Mouse (Mus musculus) layer of hippocampus, adult 9-11 months (tissue): ENCODE measurements around the gene Gsta4.
"Not testable (repeated sequence)": the region's sequence is repeated elsewhere in the genome, so short reads cannot be mapped to it uniquely, and the experiment has no call there.

ENCODE experiments used
- DNase-seq: peaks from one replicate; pipeline ENCODE4 v3.0.0; 2022

Gene Gsta4

DNA sequence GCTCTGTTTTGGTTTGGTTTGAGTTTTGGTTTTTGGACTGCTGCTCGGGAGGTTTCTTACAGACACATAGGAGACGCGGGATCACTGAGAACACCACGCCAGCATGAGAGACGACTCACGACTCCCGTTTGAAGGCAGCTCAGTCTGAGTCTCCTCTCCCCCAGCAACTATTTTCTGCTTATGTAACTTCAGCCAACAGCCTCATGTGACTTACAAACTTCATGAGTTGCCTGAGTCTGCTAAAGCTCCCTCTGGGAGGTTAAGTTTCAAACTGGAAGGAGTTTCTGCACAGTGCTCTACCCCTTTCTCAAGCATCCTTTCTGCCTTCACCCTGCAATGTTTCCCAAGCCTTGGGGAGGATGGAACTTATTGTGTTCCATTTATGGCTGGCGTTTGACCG, 3.1 kb downstream of the Gsta4 start:
- no peak for DNase-seq

DNA sequence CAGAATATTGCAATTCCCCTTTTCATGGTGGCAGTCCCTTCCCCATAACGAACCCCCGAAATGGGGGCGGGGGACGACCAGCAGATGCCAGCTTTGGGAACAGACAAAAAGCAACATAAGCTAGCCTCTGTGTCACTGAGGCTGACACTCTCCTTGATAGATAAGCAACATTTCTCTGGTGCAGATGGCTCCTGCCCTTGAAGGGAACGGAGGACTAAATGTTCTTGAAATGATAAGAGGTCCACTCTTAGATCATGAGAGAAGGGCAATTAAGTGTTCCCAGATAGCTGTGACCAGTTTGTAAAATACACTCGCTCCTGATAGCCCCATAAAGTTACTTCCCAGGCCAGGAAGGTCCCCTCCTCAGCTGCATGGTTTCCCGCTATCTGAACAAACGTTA, 6.3 kb downstream of the Gsta4 start:
- DNase-seq: no peak

DNA sequence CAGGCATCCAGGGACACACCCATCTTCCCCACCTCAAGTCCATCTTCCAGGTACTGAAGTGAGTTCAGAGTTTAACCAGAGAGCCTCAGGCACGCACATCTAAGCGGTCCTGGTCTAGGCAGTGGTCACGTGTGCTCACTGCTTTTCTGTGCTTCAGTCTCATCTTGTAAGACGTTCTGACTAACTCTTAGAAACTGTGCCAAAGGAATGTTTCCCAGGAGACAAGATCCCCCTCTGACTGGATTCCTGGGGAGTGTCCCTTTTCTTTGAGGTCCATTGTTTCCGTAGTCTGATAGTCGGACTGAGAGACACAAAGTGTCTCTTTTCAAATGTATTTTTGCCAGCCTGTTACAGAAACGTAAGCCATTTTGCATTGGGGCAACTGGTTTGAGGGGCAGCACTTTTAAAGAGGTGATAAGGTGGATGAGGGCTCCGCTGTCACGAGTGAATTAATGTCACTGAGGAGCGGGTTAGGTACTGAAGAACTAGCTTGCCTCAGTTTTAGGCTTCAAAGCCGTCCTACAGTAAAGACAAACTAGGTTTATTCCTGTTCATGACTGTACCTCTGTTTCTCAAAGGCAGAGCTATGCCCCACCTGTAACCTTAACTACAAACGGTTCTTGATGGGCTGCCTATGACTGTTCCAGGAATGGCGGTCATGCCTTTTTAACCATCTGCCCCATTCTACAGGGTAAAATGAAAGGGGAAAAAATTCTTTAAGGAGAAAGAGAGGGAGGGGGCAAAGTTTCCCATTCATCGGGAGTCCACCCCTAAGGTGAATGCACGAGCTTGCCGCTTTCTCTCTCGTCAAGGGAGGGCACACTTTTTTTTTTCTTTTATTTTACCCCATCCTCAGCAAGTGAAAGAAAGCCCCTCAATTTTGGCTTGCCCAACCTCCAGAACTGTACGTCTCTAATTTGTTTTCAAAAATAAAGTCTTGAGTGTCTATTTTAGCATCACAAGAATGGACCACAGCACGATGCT, 8.4 kb downstream of the Gsta4 start:
- no peak for DNase-seq

GRCm38 (mm10) chr9:78191736-78192135, 9.2 kb downstream of the Gsta4 start:
- DNase-seq: peak; percentile 21

- DNase-seq: peak; percentile 55
These were observed 11.5 kb downstream of the Gsta4 start for GRCm38 (mm10) chr9:78193902-78194597.

GRCm38 (mm10) chr9:78195034-78195433, 12.5 kb downstream of the Gsta4 start:
- no peak for DNase-seq

- DNase-seq: no peak
These were observed 15.2 kb downstream of the Gsta4 start for GRCm38 (mm10) chr9:78197801-78198200.

DNA sequence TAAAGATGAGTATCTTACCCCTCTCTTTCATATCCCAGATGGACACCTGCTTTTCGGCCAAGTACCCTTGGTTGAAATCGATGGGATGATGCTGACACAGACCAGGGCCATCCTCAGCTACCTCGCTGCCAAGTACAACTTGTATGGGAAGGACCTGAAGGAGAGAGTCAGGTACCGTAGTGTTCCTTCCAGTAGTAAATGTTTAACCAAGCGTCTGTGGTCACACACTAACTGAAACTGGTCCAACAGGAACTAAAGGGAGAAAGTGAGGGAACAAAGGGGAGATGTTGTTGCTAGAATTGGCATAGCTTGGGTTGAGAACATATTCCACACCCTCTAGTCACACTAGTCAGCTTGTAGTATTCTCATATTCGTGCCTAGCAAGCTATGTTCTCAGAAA, 21.6 kb downstream of the Gsta4 start:
- no peak for DNase-seq

DNA sequence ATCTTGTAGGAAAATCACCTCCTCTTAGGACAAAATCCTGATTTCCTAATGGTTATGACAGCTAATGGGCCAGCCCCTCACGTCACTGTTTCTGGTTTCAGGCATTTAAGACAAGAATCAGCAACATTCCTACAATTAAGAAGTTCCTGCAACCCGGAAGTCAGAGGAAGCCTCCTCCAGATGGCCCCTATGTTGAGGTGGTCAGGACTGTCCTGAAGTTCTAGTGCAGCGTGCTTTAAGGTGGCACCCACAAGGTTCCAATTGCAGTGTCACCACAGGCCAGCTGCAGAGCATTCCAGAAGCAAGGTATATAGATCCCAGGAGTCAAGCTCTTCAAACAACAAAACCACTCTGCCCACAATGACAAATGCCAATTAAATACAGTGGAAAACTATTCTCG, 26.4 kb downstream of the Gsta4 start:
- DNase-seq: no peak

- DNase-seq: no peak
These were observed 27.5 kb downstream of the Gsta4 start for GRCm38 (mm10) chr9:78210079-78210478.

DNA sequence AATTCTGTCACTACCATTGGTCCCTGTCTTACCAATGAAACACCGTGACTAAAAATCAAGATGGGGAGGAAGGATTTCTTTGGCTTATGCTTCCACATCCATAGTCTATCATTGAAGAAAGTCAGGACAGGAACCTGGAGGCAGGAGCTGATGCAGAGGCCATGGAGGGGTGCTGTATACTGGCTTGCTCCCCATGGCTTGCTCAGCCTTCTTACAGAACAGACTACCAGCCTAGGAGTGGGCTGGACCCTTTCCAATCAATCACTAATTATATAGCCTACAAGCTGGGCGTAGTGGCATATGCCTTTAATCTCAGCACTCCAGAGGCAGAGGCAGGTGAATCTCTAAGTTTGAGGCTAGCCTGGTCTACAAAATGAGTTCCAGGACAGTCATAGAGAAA, 28.2 kb downstream of the Gsta4 start:
- no peak for DNase-seq

- DNase-seq: no peak
These were observed 28.9 kb downstream of the Gsta4 start for GRCm38 (mm10) chr9:78211521-78211920.

GRCm38 (mm10) chr9:78212341-78213049, 29.9 kb downstream of the Gsta4 start:
- DNase-seq: no peak

DNA sequence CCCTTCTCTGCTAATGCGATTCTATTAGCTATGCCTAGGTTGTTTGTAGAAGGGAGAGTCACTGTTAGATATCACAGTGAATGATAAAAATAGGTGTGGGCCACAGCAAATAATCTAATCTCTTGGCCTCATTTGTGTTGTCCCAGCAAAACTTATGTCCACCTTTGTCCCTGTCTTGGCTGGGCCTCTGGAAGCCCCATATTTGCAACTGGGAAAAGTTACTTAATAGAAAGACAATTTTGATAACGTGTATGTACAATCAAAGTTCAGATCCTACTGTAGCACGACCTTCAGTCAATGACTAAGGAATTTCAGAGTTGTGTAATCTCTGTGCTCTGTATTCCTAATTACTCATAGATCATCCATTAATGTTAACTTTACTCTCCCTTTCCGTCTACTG, 34.5 kb downstream of the Gsta4 start:
- no peak for DNase-seq

GRCm38 (mm10) chr9:78222616-78223015, 40.0 kb downstream of the Gsta4 start:
- DNase-seq: no peak

GRCm38 (mm10) chr9:78223221-78223902, 40.8 kb downstream of the Gsta4 start:
- DNase-seq: no peak

GRCm38 (mm10) chr9:78224418-78224817, 41.8 kb downstream of the Gsta4 start:
- no peak for DNase-seq

DNA sequence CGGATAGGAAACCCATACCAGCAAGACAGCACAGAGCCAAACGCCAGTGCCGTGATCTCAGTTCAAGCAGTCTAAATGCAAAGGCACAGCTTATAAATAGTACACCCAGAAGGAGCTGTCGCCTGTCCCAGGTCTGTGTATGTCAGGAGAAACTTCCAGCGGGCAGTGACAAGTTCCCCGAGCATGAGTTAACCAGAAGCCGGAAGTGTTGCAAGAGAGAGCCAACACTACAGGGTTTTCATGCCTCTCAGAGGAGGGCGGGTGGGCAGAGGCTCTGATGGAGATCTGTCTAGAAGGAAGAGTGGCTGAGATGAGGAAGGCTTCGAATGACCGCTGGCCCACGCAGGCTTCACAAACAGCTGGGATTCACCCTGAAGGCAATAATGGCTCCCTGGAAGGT, 42.7 kb downstream of the Gsta4 start:
- DNase-seq: no peak

- no peak for DNase-seq
These were observed 45.5 kb downstream of the Gsta4 start for GRCm38 (mm10) chr9:78228122-78228521.

GRCm38 (mm10) chr9:78229658-78230057, 47.1 kb downstream of the Gsta4 start:
- not testable (repeated sequence) for DNase-seq

- not testable (repeated sequence) for DNase-seq
These were observed 47.9 kb downstream of the Gsta4 start, which contains the start of gene Gsta1 for GRCm38 (mm10) chr9:78230461-78230860. TSS of gene Gsta1 (plus strand) at chr9:78230656.

- not testable (repeated sequence) for DNase-seq
These were observed 50.6 kb downstream of the Gsta4 start for GRCm38 (mm10) chr9:78233121-78233695.
